In genomic region chr3:154885048-154885447, GRCm38 (mm10) we compare ENCODE assay signal across 14 mouse cellular contexts.
DNase-seq lines count a peak whose midpoint lies in the region; ATAC-seq and TF ChIP-seq lines count a peak whose summit lies in the region.
"Had no signal": no experiment of that assay in that cellular context is flagged by ENCODE, and none has a peak within 500 bp of the region (broad histone marks: within the 10 kb centered on the region; RNA-seq: fewer than 3 reads in every experiment).

No protein-coding gene starts in this region.

- H3K4me2 ChIP-seq in heart, embryonic 13.5 days = peak overlapping the region; percentile 17; the same call in 1 of the 2 replicates
- no peak overlapping the region for H3K4me2 ChIP-seq in liver, embryonic 16.5 days (ENCODE audit: low read depth, low read length)
- H3K4me2 ChIP-seq: forebrain, embryonic 15.5 days; lung, embryonic 15.5 days; neural tube, embryonic 12.5 days had no signal

- no peak overlapping the region for H3K9ac ChIP-seq in heart, embryonic 13.5 days
- H3K9ac ChIP-seq in MEL (ENCODE audit: control insufficient read depth, low read depth, low read length, poor library complexity, severe bottlenecking) = no peak overlapping the region
- H3K9ac ChIP-seq in liver, embryonic 16.5 days (ENCODE audit: low read depth, low read length) = no peak overlapping the region
- H3K9ac ChIP-seq: forebrain, embryonic 15.5 days; lung, embryonic 15.5 days; neural tube, embryonic 12.5 days had no signal

- no peak for TF ChIP-seq POLR2A in MEL (IDR thresholded peaks at IDR 0.05; ENCODE audit: control insufficient read depth in 1 of 2, insufficient read depth in 1 of 2, low read depth in 1 of 2, low read length in 2 of 2, poor library complexity in 1 of 2)
- TF ChIP-seq POLR2A in embryonic fibroblast, embryonic 13.5 days (IDR thresholded peaks at IDR 0.05; ENCODE audit: low read depth, low read length) = no peak

- H3K79me2 ChIP-seq in MEL (ENCODE audit: control insufficient read depth, insufficient read depth, low read length, poor library complexity) = no peaks in the 10 kb centered on the region

- H3K36me3 ChIP-seq in heart, embryonic 13.5 days = peaks cover 7% of the 10 kb centered on the region; the same call in 1 of the 2 replicates
- H3K36me3 ChIP-seq in MEL (ENCODE audit: control insufficient read depth in 1 of 2, insufficient read depth in 2 of 2, low read length in 2 of 2) = no peaks in the 10 kb centered on the region
- H3K36me3 ChIP-seq in liver, embryonic 16.5 days (ENCODE audit: control insufficient read depth, insufficient read depth) = no peaks in the 10 kb centered on the region
- H3K36me3 ChIP-seq: forebrain, embryonic 15.5 days; lung, embryonic 15.5 days; neural tube, embryonic 12.5 days had no signal

- intact Hi-C loops in gastrocnemius, postnatal 14 days (cut with DNase I; ENCODE audit: low total_unique reads) = no loop called here

- no peak for TF ChIP-seq EP300 in MEL (IDR thresholded peaks at IDR 0.05; ENCODE audit: low read depth in 1 of 2, low read length in 2 of 2)

- no peak overlapping the region for H3K27ac ChIP-seq in heart, embryonic 13.5 days (replicated peaks)
- H3K27ac ChIP-seq in MEL (ENCODE audit: control insufficient read depth, low read depth, low read length) = no peak overlapping the region
- H3K27ac ChIP-seq in embryonic fibroblast, embryonic 13.5 days (ENCODE audit: insufficient read depth, low read length) = peak overlapping the region; percentile 27; the same call in 1 of the 2 replicates
- no peak overlapping the region for H3K27ac ChIP-seq in liver, embryonic 16.5 days (ENCODE audit: low read length)
- H3K27ac ChIP-seq: forebrain, embryonic 15.5 days; lung, embryonic 15.5 days; neural tube, embryonic 12.5 days had no signal

- DNase-seq in heart, adult 18-20 months = no peak
- DNase-seq in MEL (ENCODE audit: low read depth, low spot score) = peak; percentile 18
- DNase-seq in right cerebral cortex, postnatal 4 days = no peak
- DNase-seq in spleen, postnatal 14 days (ENCODE audit: low spot score in 2 of 2) = no peak
- DNase-seq in gastrocnemius, postnatal 14 days = no peak
- DNase-seq: cerebellum, adult 8-10 months; kidney, adult 18-20 months; thymus, adult 18-20 months had no signal

- TF ChIP-seq RAD21 in MEL (IDR thresholded peaks at IDR 0.05; ENCODE audit: low read depth, low read length) = no peak

- H3K27me3 ChIP-seq in heart, embryonic 13.5 days (replicated peaks) = 0 out of 2 replicates have a peak, but pooled peaks cover 1% of the 10 kb centered on the region
- no peaks in the 10 kb centered on the region for H3K27me3 ChIP-seq in MEL (ENCODE audit: control insufficient read depth in 1 of 2, insufficient read depth in 2 of 2, low read length in 2 of 2)
- no peaks in the 10 kb centered on the region for H3K27me3 ChIP-seq in liver, embryonic 16.5 days (ENCODE audit: control insufficient read depth, insufficient read depth, low read depth, low read length)
- H3K27me3 ChIP-seq: forebrain, embryonic 15.5 days; lung, embryonic 15.5 days; neural tube, embryonic 12.5 days had no signal

- no peak for TF ChIP-seq CTCF in MEL (IDR thresholded peaks at IDR 0.05 in 2 of 3, conservative IDR thresholded peaks at IDR 0.05 in 1 of 3; ENCODE audit: control insufficient read depth in 1 of 3, insufficient read depth in 1 of 3, low read depth in 2 of 3, low read length in 3 of 3, poor library complexity in 1 of 3, severe bottlenecking in 1 of 3)
- no peak for TF ChIP-seq CTCF in embryonic fibroblast, embryonic 13.5 days (IDR thresholded peaks at IDR 0.05; ENCODE audit: borderline replicate concordance, insufficient read depth, low read length)

- no peaks in the 10 kb centered on the region for H3K9me3 ChIP-seq in heart, embryonic 13.5 days
- no peaks in the 10 kb centered on the region for H3K9me3 ChIP-seq in MEL (replicated peaks; ENCODE audit: insufficient read depth, low read length)
- no peaks in the 10 kb centered on the region for H3K9me3 ChIP-seq in liver, embryonic 16.5 days (replicated peaks; ENCODE audit: control insufficient read depth, low read length)
- H3K9me3 ChIP-seq: forebrain, embryonic 15.5 days; lung, embryonic 15.5 days; neural tube, embryonic 12.5 days had no signal

- ATAC-seq in heart, embryonic 13.5 days (ENCODE audit: extremely low read depth, insufficient number of reproducible peaks, low FRiP score, low TSS enrichment) = no peak
- ATAC-seq in liver, embryonic 16.5 days (ENCODE audit: low read depth) = peak; percentile 48; the same call in 1 of the 2 replicates
- ATAC-seq: forebrain, embryonic 15.5 days had no signal

- no peak overlapping the region for H3K4me3 ChIP-seq in heart, embryonic 13.5 days
- no peak overlapping the region for H3K4me3 ChIP-seq in MEL (ENCODE audit: control insufficient read depth in 1 of 2, insufficient read depth in 1 of 2, low read depth in 2 of 2, low read length in 2 of 2)
- H3K4me3 ChIP-seq in embryonic fibroblast, embryonic 13.5 days (ENCODE audit: insufficient read depth, low read length) = no peak overlapping the region
- no peak overlapping the region for H3K4me3 ChIP-seq in liver, embryonic 16.5 days (ENCODE audit: low read depth, low read length)
- H3K4me3 ChIP-seq: forebrain, embryonic 15.5 days; lung, embryonic 15.5 days; neural tube, embryonic 12.5 days had no signal

- H3K4me1 ChIP-seq in heart, embryonic 13.5 days = peaks cover 33% of the 10 kb centered on the region
- no peaks in the 10 kb centered on the region for H3K4me1 ChIP-seq in MEL (ENCODE audit: control insufficient read depth in 1 of 2, insufficient read depth in 2 of 2, low read length in 2 of 2)
- peaks cover 5% of the 10 kb centered on the region for H3K4me1 ChIP-seq in embryonic fibroblast, embryonic 13.5 days (ENCODE audit: control insufficient read depth, insufficient read depth, low read length)
- H3K4me1 ChIP-seq in liver, embryonic 16.5 days (ENCODE audit: control insufficient read depth, low read depth, low read length) = no peaks in the 10 kb centered on the region
- H3K4me1 ChIP-seq: lung, embryonic 15.5 days; neural tube, embryonic 12.5 days had no signal

- 21% methylated on average over 5 of the region's 5 CpGs for WGBS in heart, embryonic 13.5 days
- 7% methylated on average over 5 of the region's 5 CpGs for WGBS in liver, embryonic 16.5 days (ENCODE audit: insufficient replicate concordance)

TF ChIP-seq in MEL, 35 proteins besides CTCF, POLR2A, EP300 and RAD21:
- TF ChIP-seq GATA1 (IDR thresholded peaks at IDR 0.05; ENCODE audit: low read depth, low read length) = 0 out of 2 replicates have a peak, but pooled peaks have one; percentile 28
- TF ChIP-seq TCF12 (IDR thresholded peaks at IDR 0.05; ENCODE audit: low read depth, low read length) = peak; percentile 54; the same call in 1 of the 2 replicates
- no peak for TF ChIP-seq NRF1 (IDR thresholded peaks at IDR 0.05; ENCODE audit: insufficient read depth, low read depth, low read length, poor library complexity, severe bottlenecking)
